Mouse (Mus musculus): ENCODE data around the gene Xpnpep3. TPM values are rescaled to one million over a fixed set of nuclear protein-coding genes. Genes with fewer than 3 reads are reported as not detected.

The Xpnpep3 gene
- 1 to 10 TPM; 7.5 to 8.6 TPM for total RNA-seq (2021)
- long read RNA-seq, experiment 1, full-length matches to known transcripts: 1 of 6 reads
- long read RNA-seq, experiment 1, partial matches to known transcripts: 0 of 6 reads
- long read RNA-seq, experiment 1, other reads (novel, unspliced or antisense): 5 of 6 reads
- long read RNA-seq, experiment 2, full-length matches to known transcripts: 2 of 3 reads
- long read RNA-seq, experiment 2, partial matches to known transcripts: 1 of 3 reads
- long read RNA-seq, experiment 2, other reads (novel, unspliced or antisense): 0 of 3 reads

- peak; percentile 99 for DNase-seq
Observed at GRCm38 (mm10) chr15:81399638-81400315, at the start of gene Xpnpep3, which contains the start of gene St13. TSS of gene Xpnpep3 (plus strand) at chr15:81400138. TSS of gene St13 (minus strand) at chr15:81400077.

GRCm38 (mm10) chr15:81350401-81350800 is 49.5 kb upstream of the Xpnpep3 start:
- DNase-seq: no peak

- DNase-seq: no peak
Observed at GRCm38 (mm10) chr15:81352638-81353037, 47.3 kb upstream of the Xpnpep3 start.

GRCm38 (mm10) chr15:81355146-81355761 is 44.7 kb upstream of the Xpnpep3 start:
- DNase-seq: peak; percentile 32

GRCm38 (mm10) chr15:81356946-81357345 is 43.0 kb upstream of the Xpnpep3 start:
- no peak for DNase-seq

GRCm38 (mm10) chr15:81358943-81359342 is 41.0 kb upstream of the Xpnpep3 start:
- DNase-seq: no peak

GRCm38 (mm10) chr15:81359421-81359820 is 40.5 kb upstream of the Xpnpep3 start:
- no peak for DNase-seq

- peak; percentile 92 for DNase-seq
Observed at GRCm38 (mm10) chr15:81360345-81361021, 39.5 kb upstream of the Xpnpep3 start, which contains the start of gene Slc25a17. TSS of gene Slc25a17 (minus strand) at chr15:81360812.

- DNase-seq: peak; percentile 7
Observed at GRCm38 (mm10) chr15:81361022-81361404, 38.9 kb upstream of the Xpnpep3 start.

GRCm38 (mm10) chr15:81361417-81362015 is 38.4 kb upstream of the Xpnpep3 start:
- DNase-seq: no peak

GRCm38 (mm10) chr15:81362501-81362900 is 37.4 kb upstream of the Xpnpep3 start:
- DNase-seq: no peak

GRCm38 (mm10) chr15:81364271-81364670 is 35.7 kb upstream of the Xpnpep3 start:
- no peak for DNase-seq

- DNase-seq: no peak
Observed at GRCm38 (mm10) chr15:81365246-81365645, 34.7 kb upstream of the Xpnpep3 start.

GRCm38 (mm10) chr15:81366241-81366640 is 33.7 kb upstream of the Xpnpep3 start:
- DNase-seq: no peak

- DNase-seq: no peak
Observed at GRCm38 (mm10) chr15:81368601-81369000, 31.3 kb upstream of the Xpnpep3 start.

- DNase-seq: no peak
Observed at GRCm38 (mm10) chr15:81370356-81370755, 29.6 kb upstream of the Xpnpep3 start.

- DNase-seq: no peak
Observed at GRCm38 (mm10) chr15:81374621-81375020, 25.3 kb upstream of the Xpnpep3 start.

GRCm38 (mm10) chr15:81378845-81379244 is 21.1 kb upstream of the Xpnpep3 start:
- no peak for DNase-seq

- DNase-seq: no peak
Observed at GRCm38 (mm10) chr15:81386327-81386726, 13.6 kb upstream of the Xpnpep3 start.

GRCm38 (mm10) chr15:81392997-81393396 is 6.9 kb upstream of the Xpnpep3 start:
- no peak for DNase-seq

- DNase-seq: no peak
Observed at GRCm38 (mm10) chr15:81394211-81394915, 5.6 kb upstream of the Xpnpep3 start.

GRCm38 (mm10) chr15:81398189-81398588 is 1.7 kb upstream of the Xpnpep3 start:
- no peak for DNase-seq
